Mouse (Mus musculus): ENCODE measurements around the gene Spsb2.
"Not testable (repeated sequence)": the region's sequence is repeated elsewhere in the genome, so short reads cannot be mapped to it uniquely, and the experiment has no call there.

Gene Spsb2

DNA sequence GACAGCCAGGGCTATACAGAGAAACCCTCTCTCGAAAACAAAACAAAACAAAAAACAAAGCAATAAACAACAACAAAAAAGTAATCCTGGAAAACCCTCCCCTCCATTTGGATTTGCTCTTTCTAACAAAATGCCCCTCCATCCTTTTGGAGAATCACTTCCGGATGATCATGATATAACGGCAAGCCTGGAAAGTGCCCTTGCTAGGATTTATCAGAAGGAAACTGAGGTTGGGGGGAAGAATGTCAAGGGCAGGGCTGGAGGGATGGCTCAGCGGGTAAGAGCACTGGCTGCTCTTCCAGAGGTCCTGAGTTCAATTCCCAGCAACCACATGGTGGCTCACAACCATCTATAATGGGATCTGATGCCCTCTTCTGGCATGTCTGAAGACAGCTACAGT is 4.8 kb upstream of the Spsb2 start:
- not testable (repeated sequence) for DNase-seq

DNA sequence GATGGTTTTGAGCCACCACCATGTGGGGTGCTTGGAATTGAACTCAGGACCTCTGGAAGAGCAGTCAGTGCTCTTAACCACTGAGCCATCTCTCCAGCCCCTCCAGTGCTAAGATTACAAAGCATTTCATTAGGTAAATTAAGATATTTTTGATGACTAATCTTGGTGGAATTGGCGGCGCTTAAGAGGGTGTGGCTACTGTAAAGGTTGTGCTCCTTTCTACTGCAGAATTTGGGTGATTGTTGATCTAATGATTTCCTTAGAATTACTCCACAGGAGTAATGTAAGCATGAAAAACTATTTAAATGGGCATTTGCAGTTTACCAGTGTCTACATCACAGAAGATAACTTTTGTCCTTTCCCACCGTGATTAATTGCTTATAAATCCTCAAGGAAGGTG is 4.1 kb upstream of the Spsb2 start:
- no peak for DNase-seq

DNA sequence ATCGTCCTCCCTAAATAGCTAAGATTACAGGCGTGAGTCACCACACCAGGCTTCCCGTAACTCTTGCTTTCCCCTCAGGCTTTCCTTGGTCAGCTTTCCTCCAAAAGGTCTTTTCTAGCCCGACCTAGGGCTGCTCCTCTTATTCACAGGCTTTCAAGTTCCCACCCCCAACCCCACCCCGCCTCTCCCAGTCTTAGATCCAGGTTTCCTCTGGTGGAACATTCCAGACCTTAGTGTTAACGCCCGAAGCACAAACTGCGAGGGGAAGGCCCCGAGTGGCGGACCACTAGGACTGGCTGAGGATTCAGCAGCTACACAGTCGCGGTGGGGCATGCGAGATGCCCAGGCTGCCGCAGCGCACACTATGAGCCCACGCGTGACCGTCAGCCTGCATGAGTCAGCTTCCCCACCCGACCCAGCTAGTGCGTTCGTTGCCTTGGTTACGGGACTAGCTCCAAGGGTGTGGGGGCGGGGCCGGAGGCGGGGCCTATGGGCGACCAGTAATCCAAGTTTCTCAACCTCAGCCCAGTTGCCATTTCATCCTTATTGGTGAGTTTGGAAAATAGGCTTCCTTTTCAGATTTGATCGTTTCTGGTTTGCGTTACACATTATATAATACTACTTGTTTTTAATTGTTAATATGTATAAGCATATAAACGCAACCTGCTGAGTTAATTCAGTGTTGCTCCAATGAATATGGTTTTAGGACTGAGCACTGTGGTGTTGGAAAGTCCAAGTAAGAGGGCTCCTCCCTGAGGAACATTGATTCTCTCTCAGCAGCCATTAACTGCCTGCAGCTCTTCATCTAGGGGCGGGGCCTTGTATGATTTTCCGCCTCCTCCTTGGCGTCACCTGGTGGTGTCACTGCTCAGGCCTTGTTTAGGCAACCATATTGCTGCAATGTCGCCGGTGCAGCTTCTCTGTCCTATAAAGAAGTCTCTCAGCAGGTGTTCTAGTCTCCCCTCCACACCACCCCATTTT is 2.8 kb upstream of the Spsb2 start:
- DNase-seq, result peak; percentile 91

DNA sequence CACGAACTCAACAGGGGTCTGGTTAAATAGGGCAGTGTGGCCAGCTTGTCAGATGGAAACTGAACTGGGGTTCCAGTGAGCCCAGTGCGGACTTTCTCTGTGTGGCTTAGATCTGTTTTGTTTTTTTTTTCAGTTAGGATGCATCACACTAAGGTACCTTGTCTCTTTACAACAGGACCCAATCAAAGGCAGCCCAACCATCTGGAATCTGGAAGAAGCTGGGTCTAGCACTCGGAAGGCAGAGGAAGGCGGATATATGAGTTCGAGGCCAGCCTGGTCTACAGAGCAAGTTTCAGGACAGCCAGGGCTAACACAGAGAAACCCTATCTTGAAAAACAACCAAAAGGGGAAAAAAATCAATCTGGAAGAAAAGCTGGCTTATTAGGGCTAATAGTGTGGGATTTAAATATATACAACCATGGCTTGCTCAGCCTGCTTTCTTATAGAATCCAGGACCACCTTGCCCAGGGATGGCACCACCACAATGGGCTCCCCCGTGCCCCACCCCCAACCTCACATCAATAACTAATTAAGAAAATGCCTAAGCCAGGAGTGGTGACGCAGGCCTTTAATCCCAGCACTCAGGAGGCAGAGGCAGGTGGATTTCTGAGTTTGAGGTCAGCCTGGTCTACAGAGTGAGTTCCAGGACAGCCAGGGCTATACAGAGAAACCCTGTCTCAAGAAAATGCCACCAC is 1.9 kb upstream of the Spsb2 start:
- DNase-seq, result no peak

DNA sequence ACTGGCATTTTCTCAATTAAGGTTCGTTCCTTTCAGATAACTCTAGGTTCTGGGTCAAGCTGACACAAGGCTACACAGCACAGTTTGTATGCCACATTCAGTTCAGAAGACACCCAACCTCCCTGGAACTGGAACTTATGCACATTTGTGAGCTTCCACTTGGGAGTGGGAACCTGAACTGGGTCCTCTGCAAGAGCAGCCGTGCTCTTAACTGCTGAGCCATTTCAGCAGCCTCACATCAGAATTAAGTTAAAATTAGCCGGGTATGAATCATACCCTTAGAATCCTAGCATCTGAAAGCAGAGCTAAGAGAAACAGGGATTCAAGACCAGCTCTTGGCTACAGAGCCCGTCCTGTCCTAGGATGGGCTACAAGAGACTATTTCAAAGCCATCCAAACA is 1.1 kb upstream of the Spsb2 start:
- DNase-seq, result no peak

DNA sequence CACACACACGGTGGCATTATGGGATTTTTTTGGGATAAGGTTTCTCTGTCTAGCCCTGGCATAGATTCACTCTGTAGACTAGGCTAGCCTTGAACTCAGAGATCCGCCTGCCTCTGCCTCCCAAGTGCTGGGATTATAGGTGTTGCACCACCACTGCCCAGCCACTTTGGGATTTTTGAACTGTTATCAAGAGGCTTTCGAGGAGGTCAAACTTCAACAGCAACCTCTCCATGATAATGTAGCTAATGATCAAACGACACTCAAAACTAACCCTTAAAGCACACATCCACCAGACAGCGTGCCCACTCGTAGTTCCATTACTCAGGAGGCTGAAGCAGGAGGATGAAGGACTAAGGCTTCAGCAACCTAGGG is 489 bp upstream of the Spsb2 start:
- no peak for DNase-seq

DNA sequence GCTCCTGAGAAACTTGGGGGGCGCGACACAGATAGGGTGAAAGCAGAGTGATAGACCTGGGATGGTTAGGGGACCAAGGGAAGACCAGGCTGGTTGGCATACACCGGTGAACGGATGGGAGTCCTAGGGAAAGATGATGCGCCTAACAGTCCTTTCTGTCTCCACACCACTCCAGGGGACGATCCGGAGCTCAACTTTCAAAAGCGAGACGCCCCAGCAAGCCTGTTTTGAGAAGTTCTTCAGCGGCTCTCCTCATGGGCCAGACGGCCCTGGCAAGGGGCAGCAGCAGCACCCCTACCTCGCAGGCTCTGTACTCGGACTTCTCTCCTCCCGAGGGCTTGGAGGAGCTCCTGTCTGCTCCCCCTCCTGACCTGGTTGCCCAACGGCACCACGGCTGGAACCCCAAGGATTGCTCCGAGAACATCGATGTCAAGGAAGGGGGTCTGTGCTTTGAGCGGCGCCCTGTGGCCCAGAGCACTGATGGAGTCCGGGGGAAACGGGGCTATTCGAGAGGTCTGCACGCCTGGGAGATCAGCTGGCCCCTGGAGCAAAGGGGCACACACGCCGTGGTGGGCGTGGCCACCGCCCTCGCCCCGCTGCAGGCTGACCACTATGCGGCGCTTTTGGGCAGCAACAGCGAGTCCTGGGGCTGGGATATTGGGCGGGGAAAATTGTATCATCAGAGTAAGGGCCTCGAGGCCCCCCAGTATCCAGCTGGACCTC is 752 bp downstream of the Spsb2 start:
- DNase-seq, result peak; percentile 86

DNA sequence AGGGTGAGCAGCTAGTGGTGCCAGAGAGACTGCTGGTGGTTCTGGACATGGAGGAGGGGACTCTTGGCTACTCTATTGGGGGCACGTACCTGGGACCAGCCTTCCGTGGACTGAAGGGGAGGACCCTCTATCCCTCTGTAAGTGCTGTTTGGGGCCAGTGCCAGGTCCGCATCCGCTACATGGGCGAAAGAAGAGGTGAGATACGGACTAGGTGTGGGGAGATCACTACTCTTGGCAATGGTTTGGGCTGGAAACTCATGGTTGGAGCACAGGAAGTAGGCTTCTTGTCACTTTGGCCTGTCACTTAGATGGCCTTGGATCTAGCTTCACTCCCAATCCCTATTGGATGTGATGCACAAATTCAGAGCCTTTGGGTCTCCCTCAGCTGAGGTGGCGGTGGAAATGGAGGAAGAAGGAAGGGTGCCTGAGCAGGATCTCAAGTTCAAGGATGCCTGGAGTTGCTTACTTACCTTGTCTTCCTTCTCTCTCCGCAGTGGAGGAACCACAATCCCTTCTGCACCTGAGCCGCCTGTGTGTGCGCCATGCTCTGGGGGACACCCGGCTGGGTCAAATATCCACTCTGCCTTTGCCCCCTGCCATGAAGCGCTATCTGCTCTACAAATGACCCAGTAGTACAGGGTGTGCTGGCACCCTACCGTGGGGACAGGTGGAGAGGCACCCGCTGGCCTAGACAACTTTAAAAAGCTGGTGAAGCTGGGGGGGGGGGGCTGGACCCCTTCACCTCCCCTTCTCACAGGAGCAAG is 1.5 kb downstream of the Spsb2 start:
- peak; percentile 25 for DNase-seq

DNA sequence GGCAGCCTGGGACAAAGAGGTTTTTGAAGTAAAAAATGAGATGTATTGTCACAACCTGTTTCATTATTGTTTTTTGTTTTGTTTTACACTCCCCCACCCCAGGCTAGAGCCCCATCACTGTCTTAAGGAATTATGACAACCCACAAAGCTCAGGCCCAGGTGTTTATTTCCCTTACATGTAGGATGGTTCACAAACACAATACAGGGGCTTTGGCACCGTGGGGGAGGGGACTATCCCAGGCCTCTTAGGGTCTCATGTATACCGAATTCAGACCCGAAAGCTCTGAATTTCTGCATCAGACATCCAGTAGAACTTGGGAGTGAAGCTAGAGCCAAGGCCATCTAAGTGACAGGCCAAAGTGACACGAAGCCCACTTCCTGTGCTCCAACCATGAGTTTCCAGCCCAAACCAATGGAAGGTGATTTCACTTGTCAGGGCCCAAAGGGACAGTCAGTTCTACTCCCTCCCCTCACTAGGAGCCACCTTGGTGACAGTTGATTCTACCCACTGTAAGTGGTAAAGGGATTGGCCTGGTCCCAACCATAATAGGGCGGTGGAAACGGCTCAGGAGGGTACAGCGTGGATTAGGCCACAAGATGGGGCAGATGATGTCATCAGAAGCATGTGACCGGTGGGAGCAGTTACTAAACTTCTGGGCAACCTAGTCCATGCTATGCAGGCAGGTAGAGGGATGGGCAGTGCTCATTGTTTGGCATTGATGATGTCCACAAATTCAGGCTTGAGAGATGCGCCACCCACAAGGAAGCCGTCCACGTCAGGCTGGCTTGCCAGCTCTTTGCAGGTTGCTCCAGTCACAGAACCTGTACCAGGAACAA is 2.3 kb downstream of the Spsb2 start:
- peak; percentile 31 for DNase-seq

DNA sequence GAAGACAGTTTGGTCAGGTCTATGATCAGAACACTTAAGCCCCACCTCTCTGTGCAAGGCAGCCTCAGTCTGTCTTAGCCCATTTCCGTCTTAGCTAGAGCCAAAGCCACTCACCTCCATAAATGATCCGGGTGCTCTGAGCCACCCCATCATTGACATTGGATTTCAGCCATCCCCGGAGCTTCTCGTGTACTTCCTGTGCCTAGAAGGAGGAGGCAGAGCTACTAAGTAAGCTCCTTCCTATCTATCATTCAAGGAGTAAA is 2.9 kb downstream of the Spsb2 start:
- DNase-seq, result no peak

DNA sequence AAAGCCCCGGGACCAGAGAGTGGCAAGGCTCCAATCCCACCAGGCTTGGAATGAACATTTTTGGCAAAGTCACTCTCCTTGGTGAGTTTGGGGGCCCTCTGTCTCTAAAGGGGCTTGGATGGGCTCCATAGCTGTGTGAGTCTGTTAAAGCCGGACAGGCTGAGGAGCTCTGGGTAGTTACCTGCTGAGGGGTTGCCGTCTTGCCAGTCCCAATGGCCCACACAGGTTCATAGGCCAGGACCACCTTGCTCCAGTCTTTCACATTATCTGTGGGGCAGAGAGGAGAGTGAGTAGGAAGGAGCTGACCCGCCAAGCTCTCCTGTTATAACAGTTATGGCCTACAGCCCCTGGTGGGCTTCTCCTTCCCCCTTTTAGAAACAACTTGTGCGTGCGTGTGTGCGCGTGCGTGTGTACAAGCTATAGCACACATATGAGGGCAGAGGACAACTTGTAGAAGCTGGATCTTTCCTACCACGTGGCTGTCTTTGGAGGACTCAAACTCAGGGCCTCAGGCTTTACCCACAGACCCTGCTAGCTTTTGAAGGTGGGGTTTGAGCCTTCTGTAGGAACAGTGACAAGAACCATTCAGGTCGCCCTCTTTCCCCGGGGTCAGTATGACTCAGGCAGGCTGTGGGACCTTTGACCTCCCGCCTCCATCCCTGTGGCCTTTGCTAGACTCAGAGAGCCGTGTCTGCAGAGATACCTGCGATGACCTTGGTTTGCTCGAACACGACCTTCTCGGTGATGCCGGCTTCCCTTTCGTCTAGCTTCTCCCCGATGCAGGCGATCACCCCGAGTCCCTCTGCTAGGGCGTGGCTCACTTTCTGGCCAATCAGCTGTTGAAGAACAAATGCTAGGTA is 3.5 kb downstream of the Spsb2 start:
- peak; percentile 36 for DNase-seq

DNA sequence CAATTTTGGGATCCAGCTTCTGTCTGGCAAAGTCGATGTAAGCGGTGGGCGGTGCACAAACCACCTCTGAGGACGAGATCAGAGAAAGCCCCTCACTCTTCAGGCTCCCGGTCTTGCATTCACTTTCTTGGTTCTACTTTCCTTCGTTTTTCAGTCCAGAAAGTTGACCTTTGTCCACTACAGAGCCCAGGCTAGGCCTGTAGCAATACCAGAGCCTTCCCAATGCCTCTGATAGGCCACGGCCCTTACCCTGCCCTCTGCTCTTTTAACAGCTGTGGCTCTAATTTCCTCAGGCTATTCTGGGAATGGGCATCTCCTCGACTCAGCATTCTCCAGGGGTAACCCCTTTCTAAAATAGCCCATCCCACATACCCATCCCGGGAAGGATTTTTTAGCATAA is 4.4 kb downstream of the Spsb2 start:
- DNase-seq, result peak; percentile 39

DNA sequence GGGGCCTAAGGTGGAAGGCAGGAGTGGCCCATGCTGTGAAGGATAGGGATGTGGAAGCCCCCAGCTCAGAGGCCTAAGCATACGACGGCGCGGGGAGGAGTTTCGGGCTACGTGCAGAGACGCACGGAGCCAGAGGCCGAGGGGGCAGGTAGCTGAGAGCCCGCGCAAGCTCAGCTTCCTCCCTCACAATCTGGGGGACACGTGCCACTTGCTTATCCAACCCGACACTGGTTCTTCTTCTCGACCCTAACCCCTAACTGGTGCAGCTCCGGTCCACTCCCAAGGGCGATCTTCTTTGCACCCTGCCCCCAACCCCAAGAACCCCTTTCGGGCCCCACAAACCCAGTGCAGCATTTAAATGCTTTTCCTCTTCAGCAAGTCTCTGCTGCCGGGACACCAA is 5.0 kb downstream of the Spsb2 start:
- peak; percentile 72 for DNase-seq

DNA sequence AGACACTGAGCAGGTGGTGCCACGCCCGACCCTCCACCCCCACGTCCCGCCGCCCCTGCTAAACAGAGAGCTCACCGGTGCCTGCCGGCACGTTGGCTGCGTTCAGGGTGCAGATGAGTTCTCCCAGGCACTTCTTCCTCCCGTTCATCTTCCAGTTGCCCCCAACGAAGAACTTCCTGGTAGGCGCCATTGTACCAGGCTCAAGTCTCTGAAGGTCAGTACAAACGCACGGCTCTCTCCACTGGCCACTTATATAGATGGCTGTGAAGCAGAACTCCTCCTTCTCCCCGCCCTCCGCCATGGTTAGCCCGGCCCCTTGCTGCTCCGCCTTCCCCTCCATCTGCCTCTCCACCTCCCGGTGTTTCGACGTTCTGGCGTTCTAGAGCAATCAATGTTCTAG is 5.5 kb downstream of the Spsb2 start, which contains the start of gene Tpi1:
Gene Tpi1, minus strand, starts transcription at position 364 of the 400 bp plus-strand sequence.
- peak; percentile 93 for DNase-seq

DNA sequence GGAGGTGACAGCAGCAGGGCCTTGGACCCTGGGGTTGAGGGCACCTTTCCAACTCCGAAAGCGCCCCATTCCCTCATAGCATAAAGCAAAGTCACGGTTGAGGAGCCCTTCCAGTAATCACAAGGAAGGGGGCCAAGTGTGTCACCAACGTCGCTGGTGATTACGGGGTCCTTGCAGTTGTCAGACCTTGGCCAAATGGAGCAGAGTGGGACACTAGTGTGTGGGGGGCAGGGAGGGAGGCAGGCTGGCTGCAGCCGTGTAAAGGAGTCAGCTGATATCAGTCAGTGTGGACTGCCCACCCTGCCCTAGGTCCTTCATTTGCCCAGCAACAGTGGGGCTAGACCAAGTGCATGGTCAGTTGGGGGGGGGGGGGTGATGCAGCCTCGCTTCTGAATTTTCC is 6.0 kb downstream of the Spsb2 start:
- DNase-seq, result no peak

DNA sequence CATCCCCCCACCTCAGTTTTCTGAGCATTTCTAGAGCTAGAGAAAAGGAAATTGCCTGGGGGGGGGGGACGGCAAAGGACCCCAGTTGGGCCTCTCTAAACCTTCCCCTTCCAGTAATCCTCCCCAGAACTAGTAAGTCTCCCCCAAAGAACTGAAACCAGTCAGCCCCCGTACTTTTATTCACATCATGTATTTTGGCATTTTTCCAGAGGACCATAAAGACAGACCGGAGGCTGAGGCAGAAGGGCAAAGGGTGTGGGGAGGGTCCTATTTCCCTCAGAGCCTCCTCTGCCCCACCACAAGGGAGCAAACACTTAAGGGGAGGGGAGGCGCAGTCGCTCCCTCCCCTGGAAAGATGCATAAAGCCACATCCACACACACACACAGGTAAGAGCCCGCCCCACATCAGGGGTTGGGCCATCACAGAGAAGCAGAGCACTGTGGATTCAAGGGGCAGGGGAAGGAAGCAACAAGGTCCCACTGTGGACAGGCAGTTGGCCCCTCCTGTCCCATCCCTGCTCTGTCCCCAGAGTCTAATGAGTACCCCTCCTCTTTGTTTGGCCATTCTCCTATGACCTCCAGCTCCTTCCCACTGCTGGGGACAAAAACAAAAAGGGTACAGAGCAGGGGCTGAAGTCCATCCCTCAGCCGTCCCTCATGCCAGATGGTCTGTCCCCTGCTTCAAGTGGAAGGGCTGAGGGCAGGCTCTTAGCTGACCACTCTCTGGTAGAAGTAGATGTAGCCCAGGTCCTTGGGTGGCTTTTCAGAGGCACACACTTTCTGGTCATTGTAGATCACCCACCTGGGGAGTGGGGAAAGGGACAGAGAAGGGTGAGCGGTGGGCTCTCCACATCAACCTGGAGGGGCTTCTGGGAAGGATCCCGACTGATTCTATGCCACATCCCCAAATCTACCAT is 6.7 kb downstream of the Spsb2 start:
- DNase-seq, result peak; percentile 28

DNA sequence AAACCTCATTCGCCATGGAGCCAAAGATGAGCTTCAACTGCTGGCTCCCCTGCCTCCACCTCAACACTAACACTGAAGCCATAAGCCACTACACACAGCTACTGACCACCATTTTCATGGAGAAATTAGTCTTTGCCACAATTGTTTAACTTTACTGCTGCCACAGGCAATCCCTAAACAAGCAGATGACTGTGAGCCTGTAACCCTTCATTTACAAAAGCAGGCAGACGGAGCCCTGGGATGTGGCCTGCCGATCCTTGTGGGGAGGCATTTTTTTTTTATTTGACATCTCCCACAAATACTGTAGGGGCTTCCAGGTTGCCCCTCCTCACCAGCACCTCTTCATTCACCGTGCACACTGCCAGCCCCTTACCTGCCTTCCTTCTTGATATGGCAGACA is 8.2 kb downstream of the Spsb2 start:
- no peak for DNase-seq

DNA sequence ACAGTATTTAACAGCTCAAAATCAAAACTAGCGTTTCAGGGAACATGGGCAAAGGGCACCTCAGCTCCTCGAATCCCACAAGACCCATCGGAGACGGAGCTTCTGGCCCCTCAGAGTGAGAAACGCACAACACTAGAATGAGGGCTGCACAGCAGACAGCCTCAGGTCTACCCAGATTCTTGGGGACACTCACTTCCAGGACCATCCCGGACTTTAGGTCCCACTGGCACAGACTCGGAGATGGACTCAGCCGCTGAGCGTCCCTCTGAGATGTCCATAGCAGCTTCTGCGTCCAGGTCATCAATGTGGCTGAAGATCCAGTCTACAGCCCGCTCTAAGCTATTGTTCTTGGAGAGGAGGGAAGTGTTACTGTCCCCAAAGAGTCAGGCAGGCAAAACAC is 8.7 kb downstream of the Spsb2 start:
- DNase-seq, result no peak

DNA sequence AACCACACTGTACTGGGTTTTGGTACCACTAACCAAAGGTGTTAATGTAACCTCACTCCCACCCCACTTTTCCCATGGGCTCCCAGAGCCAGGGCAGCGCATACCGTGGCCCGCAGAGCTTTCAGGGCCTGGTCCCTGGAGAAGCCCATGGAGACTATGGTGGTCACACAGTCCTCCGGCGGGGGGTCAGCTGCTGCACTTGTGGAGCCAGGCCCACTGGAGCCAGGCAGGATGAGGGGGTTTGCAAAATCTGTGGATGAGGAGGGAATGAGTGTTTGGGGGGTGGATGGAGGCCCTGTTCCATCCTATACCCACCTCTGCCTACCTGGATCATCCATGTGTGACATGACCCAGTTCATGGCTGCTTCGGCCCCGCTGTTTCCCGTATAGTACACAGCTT is 9.1 kb downstream of the Spsb2 start:
- DNase-seq, result no peak

DNA sequence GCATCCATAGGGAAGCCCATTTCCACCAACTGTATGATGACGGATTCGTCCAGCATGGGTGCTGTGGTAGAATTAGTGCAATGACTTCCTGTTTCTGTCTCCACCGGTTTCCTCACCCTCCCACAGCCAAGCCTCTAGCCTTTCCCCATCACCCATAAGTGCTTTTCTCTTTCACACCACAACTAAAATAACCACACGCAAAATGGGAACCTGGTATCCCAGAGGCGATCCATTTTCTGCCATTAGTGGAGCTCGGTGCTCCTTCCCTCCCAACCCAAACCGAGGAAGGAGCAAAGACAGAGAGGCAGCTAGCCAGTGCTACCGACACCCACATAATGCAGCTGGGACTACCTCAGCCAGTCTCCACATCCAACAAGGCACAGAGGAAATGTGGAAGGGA is 9.5 kb downstream of the Spsb2 start:
- DNase-seq, result no peak

All from cerebellum, adult 8-10 months (tissue).